Mouse (Mus musculus): ENCODE measurements around the gene Grin3a. TPM values are rescaled to one million over a fixed set of nuclear protein-coding genes. Genes with fewer than 3 reads are reported as not detected.

Grin3a gene
- polyA plus RNA-seq, 1 experiment from 2014 or later = 0.02 TPM

- Histone ChIP-seq H3K4me2 (ENCODE audit: low read depth, low read length) (no peak overlapping the region), H3K36me3 (ENCODE audit: control insufficient read depth, insufficient read depth) (no peaks in the 10 kb centered on the region), H3K27ac (ENCODE audit: low read length) (no peak overlapping the region), H3K27me3 (ENCODE audit: control insufficient read depth, insufficient read depth, low read depth, low read length) (no peaks in the 10 kb centered on the region), H3K4me1 (ENCODE audit: control insufficient read depth, low read depth, low read length) (no peaks in the 10 kb centered on the region), H3K9me3 (replicated peaks; ENCODE audit: control insufficient read depth, low read length) (no peaks in the 10 kb centered on the region), H3K9ac (ENCODE audit: low read depth, low read length) (no peak overlapping the region), H3K4me3 (ENCODE audit: low read depth, low read length) (no peak overlapping the region)
- no peak for ATAC-seq (ENCODE audit: low read depth)
These were observed 38.8 kb downstream of the Grin3a start for GRCm38 (mm10) chr4:49806791-49807190.

GRCm38 (mm10) chr4:49799338-49799737 is 46.2 kb downstream of the Grin3a start:
- H3K4me2 ChIP-seq (ENCODE audit: low read depth, low read length) = no peak overlapping the region
- H3K36me3 ChIP-seq (ENCODE audit: control insufficient read depth, insufficient read depth) = no peaks in the 10 kb centered on the region
- H3K9ac ChIP-seq (ENCODE audit: low read depth, low read length) = no peak overlapping the region
- ATAC-seq (ENCODE audit: low read depth) = no peak
- no peaks in the 10 kb centered on the region for H3K27me3 ChIP-seq (ENCODE audit: control insufficient read depth, insufficient read depth, low read depth, low read length)
- H3K4me3 ChIP-seq (ENCODE audit: low read depth, low read length) = no peak overlapping the region
- no peak overlapping the region for H3K27ac ChIP-seq (ENCODE audit: low read length)
- H3K4me1 ChIP-seq (ENCODE audit: control insufficient read depth, low read depth, low read length) = no peaks in the 10 kb centered on the region
- H3K9me3 ChIP-seq (replicated peaks; ENCODE audit: control insufficient read depth, low read length) = no peaks in the 10 kb centered on the region
- WGBS (ENCODE audit: insufficient replicate concordance) = 59% methylated on average over 2 of the region's 2 CpGs

GRCm38 (mm10) chr4:49788971-49789370 is 56.6 kb downstream of the Grin3a start:
- Histone ChIP-seq H3K9me3 (replicated peaks; ENCODE audit: control insufficient read depth, low read length) (no peaks in the 10 kb centered on the region), H3K4me2 (ENCODE audit: low read depth, low read length) (no peak overlapping the region), H3K4me1 (ENCODE audit: control insufficient read depth, low read depth, low read length) (no peaks in the 10 kb centered on the region), H3K27me3 (ENCODE audit: control insufficient read depth, insufficient read depth, low read depth, low read length) (no peaks in the 10 kb centered on the region), H3K9ac (ENCODE audit: low read depth, low read length) (no peak overlapping the region), H3K4me3 (ENCODE audit: low read depth, low read length) (no peak overlapping the region), H3K36me3 (ENCODE audit: control insufficient read depth, insufficient read depth) (no peaks in the 10 kb centered on the region), H3K27ac (ENCODE audit: low read length) (no peak overlapping the region)
- no peak for ATAC-seq (ENCODE audit: low read depth)
- 61% methylated on average over 2 of the region's 2 CpGs for WGBS (ENCODE audit: insufficient replicate concordance)

- Histone ChIP-seq H3K27ac (ENCODE audit: low read length) (no peak overlapping the region), H3K9ac (ENCODE audit: low read depth, low read length) (no peak overlapping the region), H3K27me3 (ENCODE audit: control insufficient read depth, insufficient read depth, low read depth, low read length) (no peaks in the 10 kb centered on the region), H3K4me1 (ENCODE audit: control insufficient read depth, low read depth, low read length) (no peaks in the 10 kb centered on the region), H3K36me3 (ENCODE audit: control insufficient read depth, insufficient read depth) (no peaks in the 10 kb centered on the region), H3K4me3 (ENCODE audit: low read depth, low read length) (no peak overlapping the region), H3K9me3 (replicated peaks; ENCODE audit: control insufficient read depth, low read length) (no peaks in the 10 kb centered on the region), H3K4me2 (ENCODE audit: low read depth, low read length) (no peak overlapping the region)
- ATAC-seq (ENCODE audit: low read depth) = no peak
- 19% methylated on average over 5 of the region's 5 CpGs for WGBS (ENCODE audit: insufficient replicate concordance)
These were observed 102.7 kb downstream of the Grin3a start for GRCm38 (mm10) chr4:49742847-49743246.

GRCm38 (mm10) chr4:49741942-49742341 is 103.6 kb downstream of the Grin3a start:
- Histone ChIP-seq H3K9me3 (replicated peaks; ENCODE audit: control insufficient read depth, low read length) (no peaks in the 10 kb centered on the region), H3K27me3 (ENCODE audit: control insufficient read depth, insufficient read depth, low read depth, low read length) (no peaks in the 10 kb centered on the region), H3K27ac (ENCODE audit: low read length) (no peak overlapping the region), H3K4me2 (ENCODE audit: low read depth, low read length) (no peak overlapping the region), H3K36me3 (ENCODE audit: control insufficient read depth, insufficient read depth) (no peaks in the 10 kb centered on the region), H3K4me1 (ENCODE audit: control insufficient read depth, low read depth, low read length) (no peaks in the 10 kb centered on the region), H3K9ac (ENCODE audit: low read depth, low read length) (no peak overlapping the region), H3K4me3 (ENCODE audit: low read depth, low read length) (no peak overlapping the region)
- ATAC-seq (ENCODE audit: low read depth) = no peak
- WGBS (ENCODE audit: insufficient replicate concordance) = 25% methylated on average over 2 of the region's 2 CpGs

- Histone ChIP-seq H3K27ac (ENCODE audit: low read length) (no peak overlapping the region), H3K4me1 (ENCODE audit: control insufficient read depth, low read depth, low read length) (no peaks in the 10 kb centered on the region), H3K4me3 (ENCODE audit: low read depth, low read length) (no peak overlapping the region), H3K4me2 (ENCODE audit: low read depth, low read length) (no peak overlapping the region), H3K36me3 (ENCODE audit: control insufficient read depth, insufficient read depth) (no peaks in the 10 kb centered on the region), H3K27me3 (ENCODE audit: control insufficient read depth, insufficient read depth, low read depth, low read length) (no peaks in the 10 kb centered on the region), H3K9ac (ENCODE audit: low read depth, low read length) (no peak overlapping the region), H3K9me3 (replicated peaks; ENCODE audit: control insufficient read depth, low read length) (no peaks in the 10 kb centered on the region)
- ATAC-seq (ENCODE audit: low read depth) = no peak
- WGBS (ENCODE audit: insufficient replicate concordance) = 56% methylated on average over 5 of the region's 5 CpGs
These were observed 104.5 kb downstream of the Grin3a start for GRCm38 (mm10) chr4:49740796-49741766.

GRCm38 (mm10) chr4:49739561-49739960 is 106.0 kb downstream of the Grin3a start:
- H3K9ac ChIP-seq (ENCODE audit: low read depth, low read length) = no peak overlapping the region
- no peak overlapping the region for H3K27ac ChIP-seq (ENCODE audit: low read length)
- no peaks in the 10 kb centered on the region for H3K36me3 ChIP-seq (ENCODE audit: control insufficient read depth, insufficient read depth)
- no peaks in the 10 kb centered on the region for H3K27me3 ChIP-seq (ENCODE audit: control insufficient read depth, insufficient read depth, low read depth, low read length)
- no peak for ATAC-seq (ENCODE audit: low read depth)
- H3K4me3 ChIP-seq (ENCODE audit: low read depth, low read length) = no peak overlapping the region
- 56% methylated on average over 1 of the region's 1 CpGs for WGBS (ENCODE audit: insufficient replicate concordance)
- no peaks in the 10 kb centered on the region for H3K4me1 ChIP-seq (ENCODE audit: control insufficient read depth, low read depth, low read length)
- no peak overlapping the region for H3K4me2 ChIP-seq (ENCODE audit: low read depth, low read length)
- no peaks in the 10 kb centered on the region for H3K9me3 ChIP-seq (replicated peaks; ENCODE audit: control insufficient read depth, low read length)

- WGBS (ENCODE audit: insufficient replicate concordance) = 47% methylated on average over 3 of the region's 3 CpGs
- ATAC-seq (ENCODE audit: low read depth) = no peak
These were observed 116.2 kb downstream of the Grin3a start for GRCm38 (mm10) chr4:49729326-49729725.

GRCm38 (mm10) chr4:49723908-49724307 is 121.6 kb downstream of the Grin3a start:
- Histone ChIP-seq H3K36me3 (ENCODE audit: control insufficient read depth, insufficient read depth) (no peaks in the 10 kb centered on the region), H3K4me2 (ENCODE audit: low read depth, low read length) (no peak overlapping the region), H3K9ac (ENCODE audit: low read depth, low read length) (no peak overlapping the region), H3K9me3 (replicated peaks; ENCODE audit: control insufficient read depth, low read length) (no peaks in the 10 kb centered on the region), H3K27me3 (ENCODE audit: control insufficient read depth, insufficient read depth, low read depth, low read length) (no peaks in the 10 kb centered on the region), H3K27ac (ENCODE audit: low read length) (no peak overlapping the region), H3K4me3 (ENCODE audit: low read depth, low read length) (no peak overlapping the region), H3K4me1 (ENCODE audit: control insufficient read depth, low read depth, low read length) (no peaks in the 10 kb centered on the region)
- 64% methylated on average over 2 of the region's 2 CpGs for WGBS (ENCODE audit: insufficient replicate concordance)
- ATAC-seq (ENCODE audit: low read depth) = no peak

More at GRCm38 (mm10) chr4:49729326-49729725, 116.2 kb downstream of the Grin3a start:
- Histone ChIP-seq H3K4me1 (ENCODE audit: control insufficient read depth, low read depth, low read length) (no peaks in the 10 kb centered on the region), H3K9ac (ENCODE audit: low read depth, low read length) (no peak overlapping the region), H3K27me3 (ENCODE audit: control insufficient read depth, insufficient read depth, low read depth, low read length) (no peaks in the 10 kb centered on the region), H3K9me3 (replicated peaks; ENCODE audit: control insufficient read depth, low read length) (no peaks in the 10 kb centered on the region), H3K4me2 (ENCODE audit: low read depth, low read length) (no peak overlapping the region), H3K36me3 (ENCODE audit: control insufficient read depth, insufficient read depth) (no peaks in the 10 kb centered on the region), H3K4me3 (ENCODE audit: low read depth, low read length) (no peak overlapping the region), H3K27ac (ENCODE audit: low read length) (no peak overlapping the region)

Measured in liver, embryonic 16.5 days (tissue).